Mouse (Mus musculus): ENCODE results near the gene Col4a1.

- TF ChIP-seq TAL1 (IDR thresholded peaks at IDR 0.05; ENCODE audit: low read length) = no peak
- no peak for TF ChIP-seq GATA1 (IDR thresholded peaks at IDR 0.05; ENCODE audit: low read length)
Observed at GRCm38 (mm10) chr8:11256405-11256804, 56.2 kb downstream of the Col4a1 start.

Measured in erythroblast, embryonic 14.5 days (primary cell).